Mouse (Mus musculus) liver, adult 2 months (tissue): Measurements from ENCODE around the gene Pfkp.

Experiments
- CTCF ChIP-seq: fragments of 200-500 bp; IDR thresholded peaks from 2 replicates; pipeline ENCODE4 v1.5.1; 2011; ENCODE audit warnings: low read depth, low read length, control low read depth
- POLR2A ChIP-seq: fragments of 200-500 bp; IDR thresholded peaks from 2 replicates; pipeline ENCODE4 v1.6.1; 2011; ENCODE audit warnings: low read length, control low read depth; ENCODE audit not compliant: insufficient read depth; ENCODE audit errors: extremely low read depth

DNA sequence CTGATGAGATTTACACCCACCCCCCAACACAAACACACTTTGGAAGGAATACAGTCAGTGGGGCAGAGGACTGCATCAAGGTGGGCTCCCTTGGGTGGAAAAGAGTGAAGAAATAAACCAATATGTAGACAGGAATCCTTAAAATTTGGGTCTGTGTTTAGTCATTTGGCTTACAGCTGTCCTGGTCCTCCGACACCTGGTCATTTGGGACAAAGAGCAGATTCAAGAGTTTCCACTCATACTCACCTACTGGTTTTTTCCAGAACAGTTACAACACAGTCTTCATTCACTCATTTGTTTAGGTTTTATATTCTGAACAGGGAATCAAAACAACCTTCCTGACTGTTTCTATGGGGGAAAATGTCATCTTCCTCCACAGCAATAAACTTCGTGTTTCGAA, 9.6 kb downstream of the Pfkp start:
- TF ChIP-seq POLR2A (no peak), CTCF (no peak)
